Mouse (Mus musculus) stomach, embryonic 15.5 days (tissue): ENCODE measurements around the gene Ctnna2. TPM values are rescaled to one million over a fixed set of nuclear protein-coding genes. Genes with fewer than 3 reads are reported as not detected.

ENCODE experiments used
- ATAC-seq: fragments of 200-750 bp; cut with Nextera tagmentation; 2 replicates; pipeline ENCODE4 v1.8.0; 2017; ENCODE audit warnings: low read depth, moderate number of reproducible peaks, moderate TSS enrichment; ENCODE audit not compliant: insufficient read depth, low FRiP score
- H3K27ac ChIP-seq: fragments of 300-500 bp; sonication (generic); 2 replicates; pipeline ENCODE4 v1.5.1; 2015; ENCODE audit warnings: mild to moderate bottlenecking, inconsistent platforms
- H3K27me3 ChIP-seq: fragments of 300-500 bp; sonication (generic); replicated peaks from 2 replicates; pipeline ENCODE4 v1.6.1; 2015; ENCODE audit warnings: inconsistent platforms
- H3K36me3 ChIP-seq: fragments of 300-500 bp; sonication (generic); 2 replicates; pipeline ENCODE4 v1.6.1; 2015; ENCODE audit warnings: inconsistent platforms
- H3K4me1 ChIP-seq: fragments of 300-500 bp; sonication (generic); 2 replicates; pipeline ENCODE4 v1.6.1; 2015; ENCODE audit warnings: inconsistent platforms
- H3K4me2 ChIP-seq: fragments of 300-500 bp; sonication (generic); 2 replicates; pipeline ENCODE4 v1.6.1; 2015; ENCODE audit warnings: mild to moderate bottlenecking, inconsistent platforms
- H3K4me3 ChIP-seq: fragments of 300-500 bp; sonication (generic); replicated peaks from 2 replicates; pipeline ENCODE4 v1.5.1; 2015; ENCODE audit warnings: inconsistent platforms
- H3K9ac ChIP-seq: fragments of 300-500 bp; sonication (generic); 2 replicates; pipeline ENCODE4 v1.6.1; 2015; ENCODE audit warnings: inconsistent platforms
- H3K9me3 ChIP-seq: fragments of 300-500 bp; sonication (generic); 2 replicates; pipeline ENCODE4 v1.6.1; 2016; ENCODE audit warnings: inconsistent platforms
- WGBS: fragments of 180-500 bp; shearing (Covaris S2); methylation state at CpG from one replicate; pipeline ENCODE4 v1.1.7; 2015; 5-methylcytosine and 5-hydroxymethylcytosine counted together
- polyA plus RNA-seq: library from polyadenylated mRNA; unstranded; fragments of >200 nt; fragmentation: Nextera tagmentation; extraction: Ambion mirVana; gene quantifications from 2 replicates; pipeline ENCODE4 v1.2.1, GENCODE M21; 2015

Ctnna2 gene
- polyA plus RNA-seq, 1 experiment from 2014 or later = 7.2 TPM

DNA sequence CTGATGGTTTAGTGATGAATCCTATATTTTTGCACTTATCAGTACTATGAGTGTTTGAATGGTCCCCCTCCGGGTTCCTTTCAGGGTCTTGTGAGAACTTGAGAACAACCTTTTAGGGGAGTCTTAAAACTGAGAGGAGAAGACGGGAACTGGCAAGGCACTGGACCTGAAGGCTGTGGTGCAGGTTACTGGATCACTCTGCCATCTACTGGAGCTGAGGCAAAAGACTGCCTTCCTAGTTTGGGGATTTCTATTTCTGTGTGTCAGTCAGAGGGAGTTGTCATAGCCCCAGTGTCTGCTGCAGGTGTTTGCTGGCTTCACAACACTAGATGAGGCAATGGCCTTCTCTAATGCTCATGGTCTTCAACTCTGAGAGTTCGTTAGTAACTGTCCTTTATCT is 406.9 kb downstream of the Ctnna2 start:
- Histone ChIP-seq H3K4me3 (no peak overlapping the region), H3K27ac (no peak overlapping the region), H3K36me3 (no peaks in the 10 kb centered on the region), H3K27me3 (no peaks in the 10 kb centered on the region), H3K4me2 (no peak overlapping the region), H3K9ac (no peak overlapping the region), H3K9me3 (no peaks in the 10 kb centered on the region), H3K4me1 (no peaks in the 10 kb centered on the region)
- WGBS = 54% methylated on average over 3 of the region's 3 CpGs
- ATAC-seq = no peak

DNA sequence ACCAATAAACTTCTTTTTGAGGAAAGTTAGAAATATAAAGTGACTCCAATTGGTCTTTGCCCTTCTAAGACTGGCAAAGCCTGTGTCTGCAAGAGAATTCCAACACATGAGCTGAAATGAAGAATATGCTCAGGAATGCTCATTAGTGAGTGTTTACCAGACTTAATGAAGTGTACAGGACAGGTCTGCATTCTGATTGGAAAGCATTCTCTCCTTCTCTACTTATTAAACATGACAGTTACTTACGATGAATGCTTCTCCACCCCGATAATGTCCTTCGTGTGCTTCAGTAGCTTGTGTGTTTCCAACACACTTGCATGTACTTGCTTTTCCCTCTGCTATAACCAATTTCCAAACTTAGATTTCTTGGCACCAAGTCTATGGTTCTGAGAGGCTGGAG is 409.6 kb downstream of the Ctnna2 start:
- WGBS = 94% methylated on average over 3 of the region's 3 CpGs
- Histone ChIP-seq H3K36me3 (no peaks in the 10 kb centered on the region), H3K4me3 (no peak overlapping the region), H3K4me2 (no peak overlapping the region), H3K27ac (no peak overlapping the region), H3K4me1 (no peaks in the 10 kb centered on the region), H3K9me3 (no peaks in the 10 kb centered on the region), H3K27me3 (no peaks in the 10 kb centered on the region), H3K9ac (no peak overlapping the region)
- ATAC-seq = no peak

DNA sequence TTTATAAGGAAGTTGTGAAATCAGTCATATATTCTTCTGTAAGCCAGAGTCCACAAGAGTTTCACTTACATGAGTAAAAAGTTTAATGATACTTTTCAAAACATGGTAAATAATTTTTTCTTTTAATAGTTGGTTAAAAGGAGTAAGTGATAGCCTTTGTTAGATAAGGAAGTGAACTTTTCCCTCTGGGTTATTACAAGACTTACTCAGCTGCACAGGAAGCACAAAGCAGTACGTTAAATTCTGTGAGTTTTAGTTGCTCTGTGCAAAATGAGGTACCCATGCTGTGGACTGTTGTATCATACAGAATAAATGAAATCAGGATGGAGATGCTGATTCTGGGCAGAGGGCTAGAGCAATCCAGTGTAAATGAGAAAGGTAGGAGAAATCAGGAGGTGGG is 423.3 kb downstream of the Ctnna2 start:
- no peaks in the 10 kb centered on the region for H3K36me3 ChIP-seq
- H3K27ac ChIP-seq = no peak overlapping the region
- WGBS = 53% methylated on average over 1 of the region's 1 CpGs
- no peak overlapping the region for H3K4me3 ChIP-seq
- H3K27me3 ChIP-seq = no peaks in the 10 kb centered on the region
- no peaks in the 10 kb centered on the region for H3K4me1 ChIP-seq
- no peak overlapping the region for H3K9ac ChIP-seq
- ATAC-seq = no peak
- no peak overlapping the region for H3K4me2 ChIP-seq
- no peaks in the 10 kb centered on the region for H3K9me3 ChIP-seq

DNA sequence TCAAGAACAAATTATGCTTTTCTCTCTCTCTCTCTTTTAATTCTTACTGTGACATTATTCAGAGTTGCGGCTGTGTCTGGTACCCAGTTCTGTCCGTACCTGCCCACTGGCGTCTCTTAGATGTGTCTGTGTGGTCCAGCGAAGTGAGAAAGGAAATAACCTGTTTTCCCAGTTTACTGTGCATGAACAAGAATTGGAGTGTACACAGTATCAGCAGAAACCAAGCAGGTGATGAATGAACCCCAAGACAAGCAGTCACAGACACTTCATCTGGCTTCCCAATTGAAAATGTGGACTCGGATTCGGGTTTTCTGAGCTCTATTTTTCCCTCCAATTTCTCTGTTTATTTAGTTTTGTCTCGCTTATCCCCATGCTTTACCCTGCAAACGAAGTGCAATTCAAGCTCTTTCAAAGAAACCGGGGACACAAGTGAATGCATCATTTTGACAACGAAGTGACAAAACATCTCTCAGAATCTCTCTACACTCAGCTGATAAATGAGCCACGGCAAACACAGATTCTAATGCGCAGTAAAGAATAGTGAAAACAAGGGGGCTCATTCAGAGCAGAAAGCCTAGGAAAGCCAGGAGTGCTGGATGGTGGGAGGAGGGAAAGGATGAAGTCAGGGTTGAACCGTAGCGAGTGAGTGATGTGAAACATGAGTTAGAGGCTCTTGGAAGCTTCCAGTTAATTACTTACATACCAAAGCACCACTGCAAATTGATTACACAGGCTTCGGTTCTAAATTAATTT is 442.3 kb downstream of the Ctnna2 start:
- Histone ChIP-seq H3K4me3 (no peak overlapping the region), H3K9me3 (no peaks in the 10 kb centered on the region), H3K4me2 (no peak overlapping the region), H3K27me3 (no peaks in the 10 kb centered on the region), H3K36me3 (no peaks in the 10 kb centered on the region), H3K27ac (no peak overlapping the region), H3K4me1 (no peaks in the 10 kb centered on the region), H3K9ac (no peak overlapping the region)
- 23% methylated on average over 15 of the region's 15 CpGs for WGBS
- ATAC-seq = no peak

DNA sequence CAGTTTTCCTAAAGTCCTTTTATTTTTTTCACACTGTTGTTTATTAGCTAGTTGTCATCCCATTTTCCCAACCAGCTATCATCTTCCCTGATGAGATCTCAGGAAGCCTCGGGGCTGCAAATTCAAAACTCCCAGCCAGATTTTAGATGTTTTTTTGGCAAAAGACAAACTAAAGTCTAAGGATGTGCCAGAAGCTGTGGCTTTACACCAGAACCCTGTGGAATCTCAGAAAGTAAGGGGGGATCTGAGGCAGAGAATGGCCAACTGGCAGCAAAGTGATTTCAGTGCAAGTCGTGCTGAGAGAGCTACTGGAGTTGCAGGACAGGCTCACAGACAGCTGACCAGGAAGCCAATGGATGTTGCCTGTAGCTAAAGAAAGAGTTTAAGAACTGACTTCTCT is 451.9 kb downstream of the Ctnna2 start:
- H3K27me3 ChIP-seq = no peaks in the 10 kb centered on the region
- H3K9ac ChIP-seq = no peak overlapping the region
- no peak overlapping the region for H3K4me2 ChIP-seq
- no peak overlapping the region for H3K27ac ChIP-seq
- H3K4me1 ChIP-seq = no peaks in the 10 kb centered on the region
- H3K9me3 ChIP-seq = no peaks in the 10 kb centered on the region
- H3K36me3 ChIP-seq = no peaks in the 10 kb centered on the region
- H3K4me3 ChIP-seq = no peak overlapping the region
- 48% methylated on average over 2 of the region's 2 CpGs for WGBS
- no peak for ATAC-seq

DNA sequence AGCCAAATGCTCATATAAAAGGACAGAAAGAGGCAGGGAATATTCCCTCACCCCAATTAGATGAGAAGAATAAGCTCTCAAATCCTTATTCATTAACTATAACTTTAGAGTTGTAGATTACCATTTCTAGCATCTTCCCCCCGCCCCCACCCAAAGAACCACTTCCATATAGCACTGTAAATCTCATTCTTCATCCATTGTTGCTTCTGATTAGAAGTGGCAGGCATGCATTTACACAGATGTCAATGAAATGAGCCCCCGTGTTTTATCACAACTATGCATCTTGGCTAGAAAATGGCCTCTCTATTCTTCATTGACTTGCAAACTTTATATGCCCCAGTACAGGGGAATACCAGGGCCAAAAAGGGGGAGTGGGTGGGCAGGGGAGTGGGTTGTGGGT is 457.7 kb downstream of the Ctnna2 start:
- no peaks in the 10 kb centered on the region for H3K27me3 ChIP-seq
- 77% methylated on average over 2 of the region's 2 CpGs for WGBS
- no peak for ATAC-seq
- H3K36me3 ChIP-seq = no peaks in the 10 kb centered on the region
- H3K4me2 ChIP-seq = no peak overlapping the region
- H3K27ac ChIP-seq = no peak overlapping the region
- H3K4me3 ChIP-seq = no peak overlapping the region
- H3K9me3 ChIP-seq = no peaks in the 10 kb centered on the region
- no peaks in the 10 kb centered on the region for H3K4me1 ChIP-seq
- H3K9ac ChIP-seq = no peak overlapping the region

DNA sequence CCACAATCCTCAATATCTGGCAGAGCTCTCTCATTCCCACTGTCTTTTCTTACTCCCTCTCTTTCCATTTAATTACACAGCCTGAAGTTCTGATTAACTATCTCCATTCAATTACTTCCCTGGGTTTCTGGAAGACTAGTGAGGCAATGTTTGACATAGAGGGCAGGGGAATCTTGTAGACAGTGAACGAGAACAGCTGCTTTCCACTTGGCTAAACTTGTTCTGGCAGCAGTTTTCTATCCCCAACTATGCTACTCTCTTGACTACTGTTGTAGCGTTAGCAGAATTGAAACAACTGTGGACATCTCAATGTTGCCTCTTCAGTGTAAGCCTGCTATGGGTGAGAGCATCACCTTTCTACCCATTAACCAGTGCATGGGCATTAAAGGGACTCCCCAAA is 463.0 kb downstream of the Ctnna2 start:
- Histone ChIP-seq H3K9me3 (no peaks in the 10 kb centered on the region), H3K27ac (no peak overlapping the region), H3K9ac (no peak overlapping the region), H3K27me3 (no peaks in the 10 kb centered on the region), H3K4me1 (no peaks in the 10 kb centered on the region), H3K4me3 (no peak overlapping the region), H3K36me3 (no peaks in the 10 kb centered on the region), H3K4me2 (no peak overlapping the region)
- WGBS = 45% methylated on average over 2 of the region's 2 CpGs
- no peak for ATAC-seq

DNA sequence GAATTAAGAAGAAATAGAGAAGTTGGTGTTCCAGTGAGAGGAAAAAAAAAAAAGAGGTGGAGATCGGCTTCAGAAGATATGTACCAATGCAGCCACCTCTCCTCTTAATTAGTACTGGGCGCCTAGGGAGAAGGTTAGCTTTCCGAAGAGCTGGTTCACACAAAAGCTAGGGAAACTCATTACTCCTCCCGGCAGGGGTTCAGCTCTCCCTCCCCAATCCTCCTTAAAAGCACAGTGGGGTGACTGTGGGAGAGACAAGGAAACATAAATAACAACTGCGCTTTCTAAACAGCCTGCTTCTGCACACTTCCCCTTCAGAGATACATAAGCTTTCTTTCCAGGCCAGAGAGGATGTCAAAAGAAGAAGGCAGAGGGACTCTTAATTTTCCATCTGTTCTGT is 467.7 kb downstream of the Ctnna2 start:
- H3K36me3 ChIP-seq = no peaks in the 10 kb centered on the region
- WGBS = 29% methylated on average over 5 of the region's 5 CpGs
- H3K27ac ChIP-seq = no peak overlapping the region
- H3K4me1 ChIP-seq = no peaks in the 10 kb centered on the region
- no peak for ATAC-seq
- H3K9ac ChIP-seq = no peak overlapping the region
- no peak overlapping the region for H3K4me3 ChIP-seq
- no peaks in the 10 kb centered on the region for H3K27me3 ChIP-seq
- no peak overlapping the region for H3K4me2 ChIP-seq
- no peaks in the 10 kb centered on the region for H3K9me3 ChIP-seq

DNA sequence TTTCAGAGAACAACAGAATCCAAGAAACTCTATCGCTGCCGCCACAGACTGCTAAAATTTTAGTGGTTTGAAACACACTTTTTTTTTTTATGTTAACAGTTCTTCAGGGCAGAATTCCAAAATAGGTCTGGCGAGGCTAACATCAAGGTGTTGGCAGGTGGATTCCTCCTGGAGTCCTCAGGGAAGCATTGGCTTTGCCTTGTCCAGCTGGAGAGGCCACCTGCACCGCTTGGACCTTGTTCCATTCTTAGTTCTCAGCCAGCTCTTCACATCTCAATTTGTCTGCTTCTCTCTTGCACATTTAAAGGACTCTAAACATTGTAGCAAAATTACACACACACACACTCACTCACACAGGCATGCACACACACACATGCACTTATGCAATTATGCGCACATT is 487.8 kb downstream of the Ctnna2 start:
- no peak for ATAC-seq
- H3K27ac ChIP-seq = no peak overlapping the region
- 76% methylated on average over 5 of the region's 5 CpGs for WGBS
- H3K4me1 ChIP-seq = no peaks in the 10 kb centered on the region
- no peaks in the 10 kb centered on the region for H3K36me3 ChIP-seq
- no peaks in the 10 kb centered on the region for H3K27me3 ChIP-seq
- no peaks in the 10 kb centered on the region for H3K9me3 ChIP-seq
- no peak overlapping the region for H3K4me2 ChIP-seq
- no peak overlapping the region for H3K4me3 ChIP-seq
- no peak overlapping the region for H3K9ac ChIP-seq

DNA sequence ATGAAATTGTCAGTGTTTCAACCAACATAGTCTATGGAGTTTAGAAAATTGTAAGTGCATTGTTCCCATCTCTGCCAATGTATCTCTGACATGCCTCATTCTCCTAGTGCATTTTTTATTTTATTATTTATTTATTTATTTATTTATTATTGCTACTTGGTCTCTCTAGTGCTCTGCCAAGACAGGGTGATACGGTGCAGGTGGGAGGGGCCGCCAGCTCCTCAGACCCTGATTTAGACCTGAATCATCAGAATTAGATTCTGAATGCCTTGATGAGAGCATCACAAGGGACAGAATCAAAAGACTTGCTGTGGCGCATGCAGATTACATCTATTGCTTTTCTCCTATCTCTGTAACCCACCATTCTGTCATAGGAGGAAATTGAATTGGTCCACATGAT is 492.8 kb downstream of the Ctnna2 start:
- Histone ChIP-seq H3K27ac (no peak overlapping the region), H3K9me3 (no peaks in the 10 kb centered on the region), H3K4me3 (no peak overlapping the region), H3K27me3 (no peaks in the 10 kb centered on the region), H3K9ac (no peak overlapping the region), H3K36me3 (no peaks in the 10 kb centered on the region), H3K4me2 (no peak overlapping the region), H3K4me1 (no peaks in the 10 kb centered on the region)
- no peak for ATAC-seq
- WGBS = 88% methylated on average over 3 of the region's 3 CpGs

DNA sequence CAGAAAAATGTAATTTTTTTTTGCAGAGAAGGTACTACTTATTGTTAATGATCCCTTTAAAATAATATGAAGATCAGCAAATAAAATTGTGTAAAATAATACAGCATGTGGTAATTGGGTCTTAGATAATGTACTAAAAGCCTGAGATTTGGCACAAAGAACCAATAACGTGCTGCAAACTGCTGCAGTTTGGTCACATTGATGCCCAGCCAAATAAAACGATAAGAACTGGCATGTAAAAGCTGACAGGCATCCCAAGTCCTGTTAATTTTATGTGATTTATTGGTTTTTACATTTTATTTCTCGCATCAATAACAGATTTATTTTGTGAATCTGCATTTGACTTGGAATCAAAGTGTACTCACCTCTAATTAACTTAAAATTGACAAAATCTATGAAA is 497.4 kb downstream of the Ctnna2 start:
- Histone ChIP-seq H3K27me3 (no peaks in the 10 kb centered on the region), H3K36me3 (no peaks in the 10 kb centered on the region), H3K27ac (no peak overlapping the region), H3K9me3 (no peaks in the 10 kb centered on the region), H3K4me2 (no peak overlapping the region), H3K9ac (no peak overlapping the region), H3K4me3 (no peak overlapping the region), H3K4me1 (no peaks in the 10 kb centered on the region)
- WGBS = 80% methylated on average over 3 of the region's 3 CpGs
- no peak for ATAC-seq

DNA sequence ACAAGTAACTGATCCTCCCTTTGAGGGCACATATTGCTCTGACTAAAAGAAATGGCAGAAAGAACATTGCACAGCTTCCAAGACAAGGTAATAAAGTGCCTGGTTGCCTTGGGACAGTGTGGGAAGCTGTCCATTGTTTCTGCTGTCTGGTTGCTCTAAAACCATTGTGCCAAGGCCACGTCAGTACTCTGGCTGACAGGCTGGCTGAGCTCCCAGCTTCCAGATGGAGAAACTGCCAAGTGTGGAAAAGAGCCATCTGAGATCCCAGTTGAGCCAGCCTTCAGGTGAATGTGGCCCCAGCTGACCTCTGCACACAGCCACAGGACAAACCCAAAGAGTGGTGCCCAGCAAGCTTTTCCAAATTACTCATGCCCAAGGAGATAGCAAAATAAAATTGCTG is 504.1 kb downstream of the Ctnna2 start:
- Histone ChIP-seq H3K9ac (no peak overlapping the region), H3K36me3 (no peaks in the 10 kb centered on the region), H3K27ac (no peak overlapping the region), H3K4me2 (no peak overlapping the region), H3K4me1 (no peaks in the 10 kb centered on the region), H3K4me3 (no peak overlapping the region), H3K9me3 (no peaks in the 10 kb centered on the region), H3K27me3 (no peaks in the 10 kb centered on the region)
- 41% methylated on average over 1 of the region's 1 CpGs for WGBS
- no peak for ATAC-seq

DNA sequence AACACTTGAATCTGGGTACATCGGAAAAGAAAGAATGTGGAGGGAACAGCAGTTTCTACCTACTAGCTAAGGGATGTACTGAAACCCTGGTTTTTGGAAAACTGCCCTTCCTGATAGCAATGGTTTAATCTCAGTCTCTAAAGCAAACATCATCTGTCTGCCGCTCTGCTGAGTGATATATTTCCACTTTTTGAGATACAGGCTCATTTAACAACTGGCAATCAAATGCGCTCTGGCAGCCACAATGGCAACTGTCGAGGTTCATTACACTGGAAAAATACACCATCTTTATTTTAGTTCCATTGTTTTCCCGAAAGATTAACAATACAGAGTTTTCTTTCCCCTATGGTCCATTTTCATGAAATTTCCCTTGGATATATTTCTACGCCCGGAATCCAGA is 506.2 kb downstream of the Ctnna2 start:
- WGBS = 87% methylated on average over 7 of the region's 7 CpGs
- H3K27ac ChIP-seq = no peak overlapping the region
- H3K36me3 ChIP-seq = no peaks in the 10 kb centered on the region
- no peak for ATAC-seq
- H3K9me3 ChIP-seq = no peaks in the 10 kb centered on the region
- no peaks in the 10 kb centered on the region for H3K4me1 ChIP-seq
- no peak overlapping the region for H3K9ac ChIP-seq
- H3K4me3 ChIP-seq = no peak overlapping the region
- H3K27me3 ChIP-seq = no peaks in the 10 kb centered on the region
- H3K4me2 ChIP-seq = no peak overlapping the region
